Mouse (Mus musculus) E14TG2a.4 (cell line): ENCODE data around the gene Pde1a.
A peak's percentile ranks its signal among the peaks of the same experiment; 100 is the strongest.

Experiments
- H3K27me3 ChIP-seq: 2 replicates; pipeline ENCODE4 v1.6.1; 2014; ENCODE audit warnings: low read length, control low read depth; ENCODE audit not compliant: insufficient read depth
- H3K36me3 ChIP-seq: 2 replicates; pipeline ENCODE4 v1.6.1; 2014; ENCODE audit warnings: low read length, control low read depth; ENCODE audit not compliant: insufficient read depth
- H3K4me1 ChIP-seq: replicated peaks from 2 replicates; pipeline ENCODE4 v1.6.1; 2014; ENCODE audit warnings: low read depth, low read length, control low read depth
- H3K4me3 ChIP-seq: replicated peaks from 2 replicates; pipeline ENCODE4 v1.5.1; 2014; ENCODE audit warnings: mild to moderate bottlenecking, low read length
- H3K9me3 ChIP-seq: 2 replicates; pipeline ENCODE4 v1.6.1; 2014; ENCODE audit warnings: low read length, control low read depth
- CTCF ChIP-seq: conservative IDR thresholded peaks from 2 replicates; pipeline ENCODE4 v1.5.1; 2014; ENCODE audit warnings: low read length
- NANOG ChIP-seq: IDR thresholded peaks from 2 replicates; pipeline ENCODE4 v1.6.1; 2014; ENCODE audit warnings: borderline replicate concordance, low read length, mixed read lengths
- POU5F1 ChIP-seq: IDR thresholded peaks from 2 replicates; pipeline ENCODE4 v1.6.1; 2014; ENCODE audit warnings: low read length, borderline replicate concordance

Pde1a gene

GRCm38 (mm10) chr2:80126663-80127062, 2.6 kb downstream of the Pde1a start:
- Histone ChIP-seq H3K9me3 (no peaks in the 10 kb centered on the region), H3K36me3 (no peaks in the 10 kb centered on the region)
- TF ChIP-seq NANOG (peak; percentile 83), CTCF (no peak), POU5F1 (no peak)

GRCm38 (mm10) chr2:80086891-80087290, 42.4 kb downstream of the Pde1a start:
- Histone ChIP-seq H3K4me1 (no peaks in the 10 kb centered on the region), H3K9me3 (no peaks in the 10 kb centered on the region), H3K36me3 (no peaks in the 10 kb centered on the region), H3K27me3 (no peaks in the 10 kb centered on the region), H3K4me3 (no peak overlapping the region)
- TF ChIP-seq NANOG (no peak), CTCF (no peak), POU5F1 (no peak)

More at GRCm38 (mm10) chr2:80126663-80127062, 2.6 kb downstream of the Pde1a start:
- Histone ChIP-seq H3K27me3 (no peaks in the 10 kb centered on the region), H3K4me1 (peaks cover 30% of the 10 kb centered on the region), H3K4me3 (no peak overlapping the region)

- Histone ChIP-seq H3K9me3 (no peaks in the 10 kb centered on the region), H3K4me1 (no peaks in the 10 kb centered on the region), H3K4me3 (no peak overlapping the region), H3K27me3 (no peaks in the 10 kb centered on the region), H3K36me3 (no peaks in the 10 kb centered on the region)
- TF ChIP-seq NANOG (no peak), CTCF (no peak), POU5F1 (no peak)
These were observed 49.0 kb downstream of the Pde1a start for GRCm38 (mm10) chr2:80080090-80080821.

- Histone ChIP-seq H3K27me3 (no peaks in the 10 kb centered on the region), H3K4me1 (no peaks in the 10 kb centered on the region), H3K36me3 (no peaks in the 10 kb centered on the region), H3K4me3 (no peak overlapping the region), H3K9me3 (no peaks in the 10 kb centered on the region)
- no peak for TF ChIP-seq CTCF
- no peak for TF ChIP-seq NANOG
- no peak for TF ChIP-seq POU5F1
These were observed 49.6 kb downstream of the Pde1a start for GRCm38 (mm10) chr2:80079618-80080017.

- TF ChIP-seq NANOG (no peak), CTCF (no peak), POU5F1 (no peak)
- H3K9me3 ChIP-seq, result no peaks in the 10 kb centered on the region
- no peaks in the 10 kb centered on the region for H3K27me3 ChIP-seq
- H3K4me3 ChIP-seq, result no peak overlapping the region
- H3K36me3 ChIP-seq, result no peaks in the 10 kb centered on the region
- no peaks in the 10 kb centered on the region for H3K4me1 ChIP-seq
These were observed 52.9 kb downstream of the Pde1a start for GRCm38 (mm10) chr2:80076323-80076722.

GRCm38 (mm10) chr2:80074531-80074930, 54.7 kb downstream of the Pde1a start:
- H3K9me3 ChIP-seq, result no peaks in the 10 kb centered on the region
- TF ChIP-seq NANOG, result no peak
- no peak for TF ChIP-seq POU5F1
- no peak for TF ChIP-seq CTCF
- H3K4me3 ChIP-seq, result no peak overlapping the region
- H3K4me1 ChIP-seq, result no peaks in the 10 kb centered on the region
- no peaks in the 10 kb centered on the region for H3K36me3 ChIP-seq
- H3K27me3 ChIP-seq, result no peaks in the 10 kb centered on the region

- Histone ChIP-seq H3K9me3 (no peaks in the 10 kb centered on the region), H3K36me3 (no peaks in the 10 kb centered on the region), H3K27me3 (no peaks in the 10 kb centered on the region), H3K4me3 (no peak overlapping the region), H3K4me1 (no peaks in the 10 kb centered on the region)
- TF ChIP-seq NANOG (no peak), POU5F1 (no peak), CTCF (no peak)
These were observed 55.2 kb downstream of the Pde1a start for GRCm38 (mm10) chr2:80074046-80074445.

- Histone ChIP-seq H3K27me3 (no peaks in the 10 kb centered on the region), H3K4me1 (no peaks in the 10 kb centered on the region), H3K36me3 (no peaks in the 10 kb centered on the region), H3K9me3 (no peaks in the 10 kb centered on the region), H3K4me3 (no peak overlapping the region)
- TF ChIP-seq CTCF (no peak), NANOG (no peak), POU5F1 (no peak)
These were observed 55.8 kb downstream of the Pde1a start for GRCm38 (mm10) chr2:80073426-80073825.

GRCm38 (mm10) chr2:80069745-80070144, 59.5 kb downstream of the Pde1a start:
- Histone ChIP-seq H3K27me3 (no peaks in the 10 kb centered on the region), H3K4me3 (no peak overlapping the region), H3K36me3 (no peaks in the 10 kb centered on the region), H3K9me3 (no peaks in the 10 kb centered on the region), H3K4me1 (no peaks in the 10 kb centered on the region)
- TF ChIP-seq POU5F1 (no peak), NANOG (no peak), CTCF (no peak)
